ENCODE assay signal across 13 mouse cellular contexts in genomic region chr5:140034300-140035024, GRCm38 (mm10).
DNase-seq lines count a peak whose midpoint lies in the region; ATAC-seq and TF ChIP-seq lines count a peak whose summit lies in the region.
"Had no signal": no experiment of that assay in that cellular context is flagged by ENCODE, and none has a peak within 500 bp of the region (broad histone marks: within the 10 kb centered on the region; RNA-seq: fewer than 3 reads in every experiment).

No protein-coding gene starts in this region.

- H3K4me2 ChIP-seq in intestine, embryonic 15.5 days (replicated peaks): no peak overlapping the region
- H3K4me2 ChIP-seq: neural tube, embryonic 13.5 days had no signal

- DNase-seq in kidney, postnatal 36 days: peak; percentile 18 to 58
- peak; percentile 14 for DNase-seq in skeletal muscle tissue, adult 2 months (ENCODE audit: low read depth, low spot score)
- DNase-seq in gastrocnemius, postnatal 4 days (ENCODE audit: low spot score in 2 of 2): no peak
- no peak for DNase-seq in adipocyte (ENCODE audit: low spot score)
- no peak for DNase-seq in layer of hippocampus, adult 9-11 months
- no peak for DNase-seq in thymus, postnatal 25 days
- DNase-seq: layer of hippocampus, postnatal 36 days; thymus, adult 18-20 months had no signal

- no peaks in the 10 kb centered on the region for H3K9me3 ChIP-seq in intestine, embryonic 15.5 days
- H3K9me3 ChIP-seq: hindbrain, embryonic 10.5 days; megakaryocyte, embryonic 14.5 days; neural tube, embryonic 13.5 days had no signal

- H3K27me3 ChIP-seq in intestine, embryonic 15.5 days (replicated peaks): no peaks in the 10 kb centered on the region
- H3K27me3 ChIP-seq: neural tube, embryonic 13.5 days had no signal

- no peak overlapping the region for H3K9ac ChIP-seq in intestine, embryonic 15.5 days
- H3K9ac ChIP-seq: neural tube, embryonic 13.5 days had no signal

- TF ChIP-seq CTCF in bone marrow, adult 2 months (IDR thresholded peaks at IDR 0.05; ENCODE audit: control insufficient read depth, insufficient read depth, low read length): no peak

- H3K36me3 ChIP-seq in intestine, embryonic 15.5 days: no peaks in the 10 kb centered on the region
- H3K36me3 ChIP-seq: hindbrain, embryonic 10.5 days; neural tube, embryonic 13.5 days had no signal

- H3K4me1 ChIP-seq in bone marrow, adult 2 months (ENCODE audit: control insufficient read depth, insufficient read depth, low read length): no peaks in the 10 kb centered on the region; the same call in 1 of the 2 replicates
- 0 out of 2 replicates have a peak, but pooled peaks cover 6% of the 10 kb centered on the region for H3K4me1 ChIP-seq in intestine, embryonic 15.5 days (replicated peaks)
- H3K4me1 ChIP-seq: neural tube, embryonic 13.5 days had no signal

- no peak for TF ChIP-seq POLR2A in bone marrow, adult 2 months (IDR thresholded peaks at IDR 0.05; ENCODE audit: borderline replicate concordance, control insufficient read depth, low read depth, low read length)

- H3K27ac ChIP-seq in bone marrow, adult 2 months (ENCODE audit: control insufficient read depth, insufficient read depth, low read depth, low read length, poor library complexity): peak overlapping the region; percentile 89
- peak overlapping the region; percentile 39; the same call in 1 of the 2 replicates for H3K27ac ChIP-seq in intestine, embryonic 15.5 days
- H3K27ac ChIP-seq: hindbrain, embryonic 10.5 days; neural tube, embryonic 13.5 days had no signal

- 59% methylated on average over 5 of the region's 5 CpGs for WGBS in bone marrow, adult 2 months
- WGBS in intestine, embryonic 15.5 days: 73% methylated on average over 5 of the region's 5 CpGs

- peak; percentile 89 for ATAC-seq in intestine, embryonic 15.5 days

- H3K4me3 ChIP-seq in bone marrow, adult 2 months (replicated peaks; ENCODE audit: control insufficient read depth, low read depth, low read length): no peak overlapping the region
- no peak overlapping the region for H3K4me3 ChIP-seq in intestine, embryonic 15.5 days (replicated peaks)
- H3K4me3 ChIP-seq: hindbrain, embryonic 10.5 days; megakaryocyte, embryonic 14.5 days; neural tube, embryonic 13.5 days had no signal

Comparison
In these comparisons a context has a peak if more than half of its experiments do, and no peak if none do; other contexts are left out.
1. DNase-seq: peak in kidney, postnatal 36 days (2 of 2) and skeletal muscle tissue, adult 2 months (single experiment); none in gastrocnemius, postnatal 4 days (0 of 2), adipocyte (single experiment), layer of hippocampus, adult 9-11 months (single experiment) and thymus, postnatal 25 days (single experiment).